8 mouse cellular contexts compared by ENCODE assay signal in genomic region chr10:18391608-18392007, GRCm38 (mm10).
A peak's percentile ranks its signal among the peaks of the same experiment; 100 is the strongest.
DNase-seq lines count a peak whose midpoint lies in the region; ATAC-seq and TF ChIP-seq lines count a peak whose summit lies in the region.

No protein-coding gene starts in this region.

- no peaks in the 10 kb centered on the region for H3K9me3 ChIP-seq in limb, embryonic 14.5 days (ENCODE audit: control insufficient read depth, low read length)
- H3K9me3 ChIP-seq in intestine, embryonic 16.5 days (ENCODE audit: control insufficient read depth, low read length) = no peaks in the 10 kb centered on the region

- no peak overlapping the region for H3K9ac ChIP-seq in heart, adult 2 months (ENCODE audit: low read depth, low read length)
- no peak overlapping the region for H3K9ac ChIP-seq in limb, embryonic 14.5 days (ENCODE audit: low read depth, low read length, severe bottlenecking)
- no peak overlapping the region for H3K9ac ChIP-seq in intestine, embryonic 16.5 days (ENCODE audit: low read depth, low read length)

- intact Hi-C loops in heart, adult 2 months (cut with DNase I) = loop anchor here (1.0 to 5.0 kb wide), 5 partner anchors 39 to 211 kb away; no protein-coding TSS in a partner anchor
- intact Hi-C loops in heart, postnatal 25 days (cut with DNase I) = loop anchor here (1.0 to 5.0 kb wide), 5 partner anchors 36 to 446 kb away; no protein-coding TSS in a partner anchor
- intact Hi-C loops in heart, postnatal 10 days (cut with DNase I) = loop anchor here (1.0 to 10.0 kb wide), 7 partner anchors 39 to 453 kb away; partner anchors contain the start of genes Perp and Reps1

- H3K79me2 ChIP-seq in heart, adult 2 months (replicated peaks; ENCODE audit: control insufficient read depth, insufficient read depth, low read length) = no peaks in the 10 kb centered on the region

- H3K27me3 ChIP-seq in heart, adult 2 months (ENCODE audit: control insufficient read depth, insufficient read depth, low read length) = no peaks in the 10 kb centered on the region
- H3K27me3 ChIP-seq in limb, embryonic 14.5 days (ENCODE audit: control insufficient read depth, insufficient read depth, low read length) = no peaks in the 10 kb centered on the region
- H3K27me3 ChIP-seq in intestine, embryonic 16.5 days (replicated peaks; ENCODE audit: control insufficient read depth, insufficient read depth, low read length) = no peaks in the 10 kb centered on the region

- 0 out of 2 replicates have a peak, but pooled peaks have one; percentile 16 for TF ChIP-seq EP300 in heart, adult 2 months (IDR thresholded peaks at IDR 0.05; ENCODE audit: insufficient read depth, low read depth, low read length)

- H3K27ac ChIP-seq in heart, adult 2 months = no peak overlapping the region
- no peak overlapping the region for H3K27ac ChIP-seq in limb, embryonic 14.5 days (replicated peaks; ENCODE audit: low read depth, low read length)
- H3K27ac ChIP-seq in intestine, embryonic 16.5 days (ENCODE audit: low read length) = no peak overlapping the region

- TF ChIP-seq CTCF in heart, adult 2 months (IDR thresholded peaks at IDR 0.05) = peak; percentile 94

- WGBS in heart, adult 2 months = 21% methylated on average over 5 of the region's 5 CpGs
- WGBS in limb, embryonic 14.5 days = 49% methylated on average over 5 of the region's 5 CpGs
- 42% methylated on average over 5 of the region's 5 CpGs for WGBS in intestine, embryonic 16.5 days

- H3K36me3 ChIP-seq in heart, adult 2 months (ENCODE audit: control insufficient read depth, insufficient read depth, low read length) = no peaks in the 10 kb centered on the region
- H3K36me3 ChIP-seq in limb, embryonic 14.5 days (ENCODE audit: control insufficient read depth, insufficient read depth, low read length) = no peaks in the 10 kb centered on the region
- no peaks in the 10 kb centered on the region for H3K36me3 ChIP-seq in intestine, embryonic 16.5 days (ENCODE audit: control insufficient read depth, insufficient read depth, low read length)

- no peak for ATAC-seq in limb, embryonic 14.5 days (ENCODE audit: low FRiP score, low read depth)
- no peak for ATAC-seq in intestine, embryonic 16.5 days

- no peak overlapping the region for H3K4me3 ChIP-seq in heart, adult 2 months
- H3K4me3 ChIP-seq in limb, embryonic 14.5 days (replicated peaks; ENCODE audit: low read length) = no peak overlapping the region
- no peak overlapping the region for H3K4me3 ChIP-seq in intestine, embryonic 16.5 days (ENCODE audit: low read length)

- H3K4me1 ChIP-seq in heart, adult 2 months (ENCODE audit: control insufficient read depth, insufficient read depth, low read length) = peaks cover 2% of the 10 kb centered on the region
- peaks cover 17% of the 10 kb centered on the region for H3K4me1 ChIP-seq in limb, embryonic 14.5 days (ENCODE audit: control insufficient read depth, insufficient read depth, low read length)
- H3K4me1 ChIP-seq in intestine, embryonic 16.5 days (ENCODE audit: control insufficient read depth, insufficient read depth, low read length) = no peaks in the 10 kb centered on the region

- peak; percentile 43 to 61 for DNase-seq in heart, adult 2 months
- no peak for DNase-seq in heart, postnatal 25 days (ENCODE audit: low spot score)
- DNase-seq in CD4-positive helper T cell, adult 2 months (ENCODE audit: low read depth, low spot score) = peak; percentile 18
- peak; percentile 22 for DNase-seq in c-Kit-positive CD71-negative TER-119-negative erythroid progenitor cells, embryonic 14.5 days (ENCODE audit: low read depth)
- peak; percentile 72 to 76 for DNase-seq in heart, postnatal 10 days
- DNase-seq in limb, embryonic 14.5 days (ENCODE audit: low spot score) = peak; percentile 71
- DNase-seq in thymus, postnatal 10 days (ENCODE audit: low spot score in 2 of 2) = peak; percentile 18 to 37

- TF ChIP-seq POLR2A in heart, adult 2 months (IDR thresholded peaks at IDR 0.05; ENCODE audit: insufficient read depth, low read depth, low read length) = no peak
- TF ChIP-seq POLR2A in limb, embryonic 14.5 days (IDR thresholded peaks at IDR 0.05; ENCODE audit: borderline replicate concordance, extremely low read depth, insufficient read depth, insufficient read length) = no peak

- no peak overlapping the region for H3K4me2 ChIP-seq in limb, embryonic 14.5 days (replicated peaks; ENCODE audit: low read depth, low read length, severe bottlenecking)
- no peak overlapping the region for H3K4me2 ChIP-seq in intestine, embryonic 16.5 days (ENCODE audit: low read depth, low read length)
